Mouse (Mus musculus) G1E (cell line): ENCODE data around the gene Ccnd3. TPM values are rescaled to one million over a fixed set of nuclear protein-coding genes. Genes with fewer than 3 reads are reported as not detected.

Experiments used
- ATAC-seq: 2 replicates; pipeline ENCODE4 v1.8.0; 2016; ENCODE audit warnings: mild to moderate bottlenecking; ENCODE audit not compliant: insufficient number of reproducible peaks, poor library complexity, low FRiP score, severe bottlenecking; ENCODE audit errors: extremely low read depth
- DNase-seq: peaks from one replicate; pipeline ENCODE4 v3.0.0; 2012; ENCODE audit warnings: low spot score
- H3K27me3 ChIP-seq: 2 replicates; pipeline ENCODE4 v1.6.1; 2012; ENCODE audit warnings: mild to moderate bottlenecking, low read length, inconsistent platforms; ENCODE audit not compliant: insufficient read depth
- H3K36me3 ChIP-seq: replicated peaks from 2 replicates; pipeline ENCODE3; 2012; ENCODE audit warnings: mild to moderate bottlenecking, inconsistent platforms
- H3K4me1 ChIP-seq: 2 replicates; pipeline ENCODE4 v1.6.1; 2012; ENCODE audit warnings: low read depth, low read length, inconsistent platforms, mixed read lengths; ENCODE audit not compliant: insufficient read depth
- H3K4me3 ChIP-seq: 2 replicates; pipeline ENCODE4 v1.5.1; 2012; ENCODE audit warnings: low read depth, mild to moderate bottlenecking, inconsistent platforms, low read length, moderate library complexity, mixed read lengths
- H3K9me3 ChIP-seq: replicated peaks from 2 replicates; pipeline ENCODE4 v1.6.1; 2012; ENCODE audit warnings: inconsistent platforms
- CTCF ChIP-seq: IDR thresholded peaks from 2 replicates; pipeline ENCODE4 v1.5.1; 2012; ENCODE audit warnings: low read depth, low read length, inconsistent platforms, mixed read lengths
- GATA1 ChIP-seq: IDR thresholded peaks from 2 replicates; pipeline ENCODE4 v1.6.1; 2012; ENCODE audit warnings: borderline replicate concordance, low read length, inconsistent platforms, mixed read lengths
- GATA2 ChIP-seq: IDR thresholded peaks from 2 replicates; pipeline ENCODE4 v1.6.1; 2012; ENCODE audit warnings: low read depth, low read length, inconsistent platforms, borderline replicate concordance
- POLR2AphosphoS5 ChIP-seq: IDR thresholded peaks from 2 replicates; pipeline ENCODE4 v1.6.1; 2012; ENCODE audit warnings: low read depth, low read length, inconsistent platforms; ENCODE audit not compliant: insufficient replicate concordance
- TAL1 ChIP-seq: conservative IDR thresholded peaks from 2 replicates; pipeline ENCODE4 v1.6.1; 2012; ENCODE audit warnings: low read depth, low read length, inconsistent platforms, mixed read lengths
- polyA plus RNA-seq: library from polyadenylated mRNA; stranded (reverse); fragments of >175 nt; gene quantifications from 2 replicates; pipeline ENCODE4 v1.2.3, GENCODE M21; 2012
- total RNA-seq, 2 experiments: library from RNA; stranded (forward) in 1 of 2; stranded (reverse) in 1 of 2; fragments of 200-1000 nt in 1 of 2; fragments of >200 nt in 1 of 2; fragmentation: Nextera tagmentation in 1 of 2; gene quantifications; 2 replicates each; pipeline ENCODE4 v1.2.3; 2014 to 2017

Ccnd3 gene
- total and polyA plus RNA-seq, 3 experiments: 134 to 426 (median 229) TPM

DNA sequence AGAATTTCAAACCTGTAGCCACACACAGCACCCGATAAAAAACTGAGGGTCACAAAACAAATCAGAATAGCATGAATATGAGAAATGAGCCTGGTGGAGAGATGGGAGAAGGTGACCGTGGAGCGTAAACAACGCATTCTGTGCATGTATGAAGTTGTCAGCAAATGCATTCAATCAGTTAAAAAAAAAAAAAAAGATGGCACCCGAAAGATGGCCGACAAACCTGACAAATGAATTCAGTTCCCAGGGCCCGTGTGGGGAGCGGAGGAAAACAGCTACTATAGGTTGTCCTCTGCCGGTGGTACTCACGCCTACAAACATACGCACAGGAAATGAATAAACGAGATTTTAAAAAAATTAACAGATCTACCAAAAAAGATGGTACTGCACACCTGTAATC lies 40.3 kb downstream of the Ccnd3 start:
- DNase-seq (no peak), ATAC-seq (no peak)
- H3K36me3 ChIP-seq: peaks cover 33% of the 10 kb centered on the region
- no peak for TF ChIP-seq GATA2
- no peak for TF ChIP-seq POLR2AphosphoS5
- TF ChIP-seq CTCF: no peak
- no peak for TF ChIP-seq TAL1
- no peak for TF ChIP-seq GATA1
- H3K4me1 ChIP-seq: peaks cover 42% of the 10 kb centered on the region
- H3K9me3 ChIP-seq: no peaks in the 10 kb centered on the region
- H3K27me3 ChIP-seq: no peaks in the 10 kb centered on the region
- H3K4me3 ChIP-seq: no peak overlapping the region

DNA sequence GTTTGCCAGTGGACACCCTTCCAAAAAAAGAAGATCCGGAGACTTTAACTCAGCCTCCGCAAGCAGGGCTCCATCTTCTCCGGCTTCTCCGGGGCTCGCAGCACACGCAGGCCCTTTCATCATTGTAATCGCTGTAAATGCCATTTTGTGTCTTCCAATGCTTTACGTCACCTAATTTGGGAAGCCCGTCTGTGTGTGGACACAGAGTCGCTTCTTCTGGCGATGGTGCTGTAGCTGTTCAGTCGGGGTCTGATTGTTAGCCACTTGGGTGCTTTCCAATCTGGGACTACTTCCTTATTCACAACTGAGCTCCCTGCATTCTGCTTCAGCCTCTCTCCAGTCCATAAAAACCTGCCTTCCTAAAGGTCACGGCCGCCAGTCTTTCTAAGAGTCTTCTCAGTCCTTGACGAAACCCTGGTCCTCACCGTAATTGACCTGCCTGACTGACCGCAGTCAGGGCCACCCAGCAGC lies 41.0 kb downstream of the Ccnd3 start:
- Histone ChIP-seq H3K9me3 (no peaks in the 10 kb centered on the region), H3K27me3 (no peaks in the 10 kb centered on the region), H3K4me1 (peaks cover 44% of the 10 kb centered on the region), H3K4me3 (no peak overlapping the region), H3K36me3 (peaks cover 32% of the 10 kb centered on the region)
- TF ChIP-seq POLR2AphosphoS5: no peak
- TF ChIP-seq GATA2: no peak
- TF ChIP-seq GATA1: no peak
- no peak for TF ChIP-seq CTCF
- TF ChIP-seq TAL1: no peak
- no peak for DNase-seq
- ATAC-seq: no peak

DNA sequence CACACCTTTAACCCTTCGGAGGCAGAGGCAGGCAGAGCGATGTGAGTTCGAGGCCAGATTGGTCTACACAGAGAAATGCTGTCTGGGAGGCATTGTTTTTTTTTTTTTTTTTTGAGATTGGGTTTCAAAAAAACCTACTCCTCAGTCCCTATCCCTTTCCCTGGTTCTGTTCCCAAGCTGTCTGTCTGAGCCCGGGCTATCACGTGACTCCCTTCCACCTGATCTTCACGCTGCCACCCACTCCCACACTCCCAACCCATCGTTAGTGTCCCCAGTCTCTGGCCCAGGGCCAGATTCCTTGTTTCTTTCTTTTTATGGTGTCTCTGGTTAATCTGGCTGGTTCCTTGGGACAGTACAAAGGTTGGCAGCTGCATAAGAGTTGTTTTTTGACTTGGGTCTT lies 46.2 kb downstream of the Ccnd3 start:
- peaks cover 21% of the 10 kb centered on the region for H3K36me3 ChIP-seq
- TF ChIP-seq GATA2 (no peak), CTCF (no peak), POLR2AphosphoS5 (no peak), GATA1 (no peak), TAL1 (no peak)
- no peaks in the 10 kb centered on the region for H3K27me3 ChIP-seq
- H3K4me3 ChIP-seq: no peak overlapping the region
- ATAC-seq (no peak), DNase-seq (no peak)
- H3K9me3 ChIP-seq: no peaks in the 10 kb centered on the region
- H3K4me1 ChIP-seq: peaks cover 18% of the 10 kb centered on the region

DNA sequence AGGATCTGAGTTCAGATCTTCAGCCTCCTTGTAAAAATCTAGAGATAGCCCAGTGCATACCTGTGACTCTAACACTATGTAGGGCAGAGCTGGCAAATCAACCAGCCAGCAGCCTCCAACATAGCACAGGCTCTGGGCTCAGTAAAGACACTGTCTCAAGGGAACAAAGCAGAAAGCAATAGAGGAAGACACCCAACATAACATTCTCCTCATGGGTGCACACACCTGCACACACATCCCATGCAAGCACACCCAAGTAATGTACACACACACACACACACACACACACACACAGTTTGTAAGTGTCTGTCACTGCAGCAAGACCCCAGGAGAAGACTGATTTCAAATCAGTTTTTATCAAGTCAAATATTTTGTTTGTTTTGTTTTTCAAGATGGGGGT lies 48.1 kb downstream of the Ccnd3 start:
- Histone ChIP-seq H3K27me3 (no peaks in the 10 kb centered on the region), H3K4me3 (no peak overlapping the region), H3K36me3 (peaks cover 29% of the 10 kb centered on the region), H3K4me1 (peaks cover 13% of the 10 kb centered on the region), H3K9me3 (no peaks in the 10 kb centered on the region)
- DNase-seq (no peak), ATAC-seq (no peak)
- no peak for TF ChIP-seq GATA1
- TF ChIP-seq CTCF: no peak
- no peak for TF ChIP-seq POLR2AphosphoS5
- no peak for TF ChIP-seq TAL1
- TF ChIP-seq GATA2: no peak

DNA sequence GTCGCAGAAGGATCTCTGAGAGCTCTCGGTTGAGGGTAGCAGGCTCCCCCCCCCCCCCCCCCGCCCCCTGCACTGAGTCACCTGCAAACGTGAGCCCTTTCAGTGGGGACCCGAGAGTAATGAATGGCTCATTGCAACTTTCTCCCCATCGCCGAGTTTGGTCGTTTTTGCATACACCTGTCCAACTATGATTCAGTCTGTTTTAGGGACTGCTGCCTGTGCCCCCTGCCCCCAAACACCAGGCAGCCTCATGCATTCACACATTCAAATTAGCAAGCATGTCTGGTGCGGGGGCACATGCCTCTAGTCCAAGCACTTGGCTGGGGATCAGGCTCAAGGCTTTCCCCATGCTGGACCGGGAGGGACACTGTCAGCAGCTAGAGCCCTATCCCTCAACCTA lies 49.8 kb downstream of the Ccnd3 start:
- TF ChIP-seq TAL1: no peak
- TF ChIP-seq GATA2: no peak
- TF ChIP-seq GATA1: no peak
- TF ChIP-seq POLR2AphosphoS5: no peak
- no peak for TF ChIP-seq CTCF
- Histone ChIP-seq H3K4me1 (peaks cover 10% of the 10 kb centered on the region), H3K4me3 (no peak overlapping the region), H3K9me3 (no peaks in the 10 kb centered on the region), H3K36me3 (peaks cover 29% of the 10 kb centered on the region), H3K27me3 (no peaks in the 10 kb centered on the region)
- no peak for DNase-seq
- ATAC-seq: no peak

DNA sequence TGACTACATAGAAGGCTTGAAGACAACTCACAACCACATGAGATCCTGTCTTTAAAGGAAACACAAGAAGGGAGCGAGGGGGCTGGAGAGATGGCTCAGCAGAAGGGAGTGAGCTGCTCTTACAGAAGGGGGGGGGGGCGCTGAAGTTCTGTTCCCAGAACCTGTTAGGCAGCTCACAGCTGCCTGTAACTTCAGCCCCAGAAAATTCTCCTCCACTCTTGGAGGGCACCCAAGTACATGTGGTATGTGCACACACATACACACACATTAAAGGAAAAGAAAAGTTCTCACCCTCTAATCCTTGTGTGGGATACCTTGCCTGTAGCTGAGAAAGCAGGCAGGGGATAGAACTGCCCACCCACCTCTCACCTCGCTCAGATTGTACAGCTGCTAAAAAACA lies 52.3 kb downstream of the Ccnd3 start:
- TF ChIP-seq GATA2 (no peak), TAL1 (no peak), POLR2AphosphoS5 (no peak), CTCF (no peak), GATA1 (no peak)
- no peak for DNase-seq
- no peaks in the 10 kb centered on the region for H3K27me3 ChIP-seq
- H3K4me3 ChIP-seq: no peak overlapping the region
- peaks cover 6% of the 10 kb centered on the region; the same call in 1 of the 2 replicates for H3K4me1 ChIP-seq
- no peak for ATAC-seq
- H3K36me3 ChIP-seq: peaks cover 37% of the 10 kb centered on the region
- no peaks in the 10 kb centered on the region for H3K9me3 ChIP-seq

DNA sequence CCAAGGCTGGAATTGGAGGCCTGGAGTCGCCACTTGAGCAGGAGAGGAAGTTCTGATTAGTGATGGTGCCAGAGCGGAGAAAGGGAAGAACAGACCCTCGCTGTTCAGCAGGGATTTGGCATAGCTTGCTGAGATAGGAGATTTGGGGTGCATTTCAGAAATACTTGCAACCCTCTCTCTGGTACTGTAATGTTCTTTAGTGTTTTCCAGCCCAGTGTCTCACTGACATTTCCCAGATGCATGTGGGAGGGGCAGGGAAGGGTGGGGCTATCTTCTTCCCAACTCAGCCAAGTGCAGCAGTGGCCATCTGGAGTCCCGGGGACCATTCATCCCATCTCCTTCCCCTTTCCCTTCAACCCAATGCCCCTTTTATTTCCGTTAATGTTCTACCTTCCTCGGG lies 54.9 kb downstream of the Ccnd3 start:
- TF ChIP-seq TAL1 (no peak), GATA2 (no peak), CTCF (no peak), POLR2AphosphoS5 (no peak), GATA1 (no peak)
- ATAC-seq: no peak

More for the DNA sequence above, 54.9 kb downstream of the Ccnd3 start:
- DNase-seq: no peak
- Histone ChIP-seq H3K9me3 (no peaks in the 10 kb centered on the region), H3K4me3 (no peak overlapping the region), H3K36me3 (peaks cover 37% of the 10 kb centered on the region), H3K27me3 (no peaks in the 10 kb centered on the region), H3K4me1 (peaks cover 15% of the 10 kb centered on the region)
